In genomic region chr3:137947525-137947924, GRCm38 (mm10) we compare ENCODE assay signal across 22 mouse cellular contexts. TPM values are rescaled to one million over a fixed set of nuclear protein-coding genes. Genes with fewer than 3 reads are reported as not detected.
DNase-seq lines count a peak whose midpoint lies in the region; ATAC-seq lines count a peak whose summit lies in the region.
"Had no signal": no experiment of that assay in that cellular context is flagged by ENCODE, and none has a peak within 500 bp of the region (broad histone marks: within the 10 kb centered on the region; RNA-seq: fewer than 3 reads in every experiment).

No protein-coding gene starts in this region.

- no peaks in the 10 kb centered on the region for H3K9me3 ChIP-seq in heart, embryonic 11.5 days (replicated peaks; ENCODE audit: control insufficient read depth, low read length)
- no peaks in the 10 kb centered on the region for H3K9me3 ChIP-seq in midbrain, embryonic 13.5 days
- H3K9me3 ChIP-seq: embryonic facial prominence, embryonic 12.5 days; midbrain, embryonic 12.5 days had no signal

- H3K9ac ChIP-seq in heart, embryonic 11.5 days (ENCODE audit: low read depth, low read length), result no peak overlapping the region
- no peak overlapping the region for H3K9ac ChIP-seq in midbrain, embryonic 13.5 days (replicated peaks)
- H3K9ac ChIP-seq: embryonic facial prominence, embryonic 12.5 days; midbrain, embryonic 12.5 days had no signal

- DNase-seq in heart, adult 11 months, result peak; percentile 88
- DNase-seq in lung, postnatal 36 days, result peak; percentile 48
- DNase-seq in lung, adult 18-20 months, result no peak
- DNase-seq in right cerebral cortex, postnatal 36 days (ENCODE audit: low spot score in 2 of 2), result no peak
- DNase-seq in spleen, postnatal 14 days (ENCODE audit: low spot score in 2 of 2), result no peak
- DNase-seq: adrenal gland, adult 2 months; cerebellum, adult 8-10 months; gastrocnemius, postnatal 14 days; kidney, adult 2 months; kidney, postnatal 14 days; left cerebral cortex, postnatal 4 days; lung, postnatal 4 days; right cerebral cortex, postnatal 14 days; thymus, postnatal 25 days had no signal

- H3K36me3 ChIP-seq in heart, embryonic 11.5 days (ENCODE audit: control insufficient read depth, insufficient read depth, low read length), result no peaks in the 10 kb centered on the region
- no peaks in the 10 kb centered on the region for H3K36me3 ChIP-seq in midbrain, embryonic 13.5 days
- H3K36me3 ChIP-seq: embryonic facial prominence, embryonic 12.5 days; midbrain, embryonic 12.5 days had no signal

- H3K27me3 ChIP-seq in heart, embryonic 11.5 days (ENCODE audit: control insufficient read depth, insufficient read depth, low read length), result no peaks in the 10 kb centered on the region
- no peaks in the 10 kb centered on the region for H3K27me3 ChIP-seq in midbrain, embryonic 13.5 days
- H3K27me3 ChIP-seq: embryonic facial prominence, embryonic 12.5 days; midbrain, embryonic 12.5 days had no signal

- ATAC-seq in heart, embryonic 11.5 days (replicated peaks; ENCODE audit: insufficient number of reproducible peaks, low FRiP score, low TSS enrichment), result no peak
- ATAC-seq in hematopoietic stem cell, adult 5-6 weeks (replicated peaks in 1 of 2; ENCODE audit: insufficient read depth in 1 of 2, low FRiP score in 2 of 2, low TSS enrichment in 1 of 2, low read depth in 1 of 2, poor library complexity in 2 of 2, severe bottlenecking in 2 of 2), result peak; percentile 34 to 37; a peak in 2 of 4 replicates
- no peak for ATAC-seq in midbrain, embryonic 13.5 days
- ATAC-seq: forebrain, embryonic 14.5 days had no signal

- peaks cover 11% of the 10 kb centered on the region for H3K4me1 ChIP-seq in heart, embryonic 11.5 days (ENCODE audit: control insufficient read depth, insufficient read depth, low read length)
- H3K4me1 ChIP-seq in midbrain, embryonic 13.5 days (replicated peaks), result peaks cover 9% of the 10 kb centered on the region
- H3K4me1 ChIP-seq: midbrain, embryonic 12.5 days had no signal

- no peak overlapping the region for H3K4me2 ChIP-seq in heart, embryonic 11.5 days
- H3K4me2 ChIP-seq in midbrain, embryonic 13.5 days (replicated peaks), result no peak overlapping the region
- H3K4me2 ChIP-seq: embryonic facial prominence, embryonic 12.5 days; midbrain, embryonic 12.5 days had no signal

- 74% methylated on average over 4 of the region's 4 CpGs for WGBS in heart, embryonic 11.5 days (ENCODE audit: insufficient replicate concordance)
- WGBS in midbrain, embryonic 13.5 days, result 85% methylated on average over 4 of the region's 4 CpGs

- H3K27ac ChIP-seq in heart, embryonic 11.5 days (ENCODE audit: low read depth, low read length), result no peak overlapping the region
- H3K27ac ChIP-seq in midbrain, embryonic 13.5 days, result no peak overlapping the region
- H3K27ac ChIP-seq: embryonic facial prominence, embryonic 12.5 days; midbrain, embryonic 12.5 days had no signal

- H3K4me3 ChIP-seq in heart, embryonic 11.5 days (ENCODE audit: low read depth, low read length), result no peak overlapping the region
- H3K4me3 ChIP-seq in midbrain, embryonic 13.5 days (replicated peaks), result no peak overlapping the region
- H3K4me3 ChIP-seq: embryonic facial prominence, embryonic 12.5 days; erythroblast, embryonic 14.5 days; midbrain, embryonic 12.5 days; myocyte had no signal

RNA-seq across cellular contexts. Expression of gene Lamtor3, which starts 29.2 kb away (rescaled TPM):
- polyA plus RNA-seq in heart, embryonic 11.5 days (2014; fragmentation: Nextera tagmentation; extraction: Ambion mirVana), result 97.0 and 97.2 TPM in 2 replicates
- total RNA-seq in hematopoietic stem cell, adult 5-6 weeks (2017), result 85.1 and 90.1 TPM in 2 replicates
- 120 and 122 TPM in 2 replicates for polyA plus RNA-seq in midbrain, embryonic 13.5 days (2015; fragmentation: Nextera tagmentation; extraction: Ambion mirVana)

RNA-seq across cellular contexts. Expression of gene Dapp1, which starts 33.8 kb away (rescaled TPM):
- polyA plus RNA-seq in heart, embryonic 11.5 days (2014; fragmentation: Nextera tagmentation; extraction: Ambion mirVana), result 14.0 and 15.4 TPM in 2 replicates
- total RNA-seq in hematopoietic stem cell, adult 5-6 weeks (2017), result 442 and 504 TPM in 2 replicates
- polyA plus RNA-seq in midbrain, embryonic 13.5 days (2015; fragmentation: Nextera tagmentation; extraction: Ambion mirVana), result 0.67 and 1.2 TPM in 2 replicates

Comparison
In these comparisons a context has a peak if more than half of its experiments do, and no peak if none do; other contexts are left out.
1. DNase-seq: peak in heart, adult 11 months (single experiment) and lung, postnatal 36 days (single experiment); none in lung, adult 18-20 months (0 of 2), right cerebral cortex, postnatal 36 days (0 of 2) and spleen, postnatal 14 days (0 of 2).
2. ATAC-seq: peak in hematopoietic stem cell, adult 5-6 weeks (2 of 2); none in heart, embryonic 11.5 days (single experiment) and midbrain, embryonic 13.5 days (single experiment).